Mouse (Mus musculus): ENCODE results near the gene Hhipl1.

GRCm38 (mm10) chr12:108297033-108297432, 9.0 kb upstream of the Hhipl1 start:
- TF ChIP-seq POLR2A (IDR thresholded peaks at IDR 0.05; ENCODE audit: low read depth, low read length) (no peak), CTCF (IDR thresholded peaks at IDR 0.05; ENCODE audit: extremely low read depth, insufficient read depth, insufficient read length, insufficient replicate concordance) (no peak)

Measured in spleen, adult 2 months (tissue).